Mouse (Mus musculus): ENCODE measurements at regions not wholly inside any gene's neighbourhood (a gene's known extent, or its start where the extent isn't known, plus 50 kb on each side); places are given as distances from the start of the nearest gene placed in this dataset.

GRCm38 (mm10) chr2:133181216-133181615 lies 235.5 kb upstream of the Fermt1 start:
- no peak for TF ChIP-seq TAL1 (IDR thresholded peaks at IDR 0.05; ENCODE audit: low read length)
- TF ChIP-seq GATA1 (IDR thresholded peaks at IDR 0.05; ENCODE audit: low read length) = no peak

Measured in erythroblast, embryonic 14.5 days (primary cell).